Comparison of ENCODE assay signal across 19 mouse cellular contexts in the genomic region with DNA sequence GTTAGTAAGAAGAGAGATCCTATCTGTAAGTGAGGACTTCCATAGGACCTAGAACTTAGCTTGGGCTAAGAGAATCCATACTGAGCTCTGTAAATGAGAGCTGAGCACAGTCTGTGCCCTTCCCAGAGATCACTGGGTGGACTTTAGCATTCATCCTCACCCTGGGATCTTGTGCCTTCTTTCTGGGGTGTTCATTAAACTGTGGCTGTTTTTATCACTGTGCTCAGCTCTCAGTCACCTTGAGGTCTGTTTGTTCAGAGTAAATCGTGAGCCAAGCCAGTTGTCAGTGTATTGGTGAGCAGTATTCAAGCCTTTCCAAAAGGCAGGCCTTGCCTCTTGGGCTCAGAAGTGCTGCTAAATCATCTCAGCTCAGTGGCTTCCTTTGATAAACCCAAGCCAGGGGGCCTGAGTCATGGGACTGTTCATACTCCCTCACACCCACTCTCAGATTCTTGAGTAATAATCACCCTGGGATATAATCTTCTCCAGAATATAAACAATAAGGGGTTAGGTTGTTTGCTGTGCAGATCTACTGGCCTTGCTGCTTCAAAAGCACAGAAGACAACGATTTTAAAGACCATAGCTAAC. TPM values are rescaled to one million over a fixed set of nuclear protein-coding genes. Genes with fewer than 3 reads are reported as not detected.
A peak's percentile ranks its signal among the peaks of the same experiment; 100 is the strongest.
DNase-seq lines count a peak whose midpoint lies in the region; ATAC-seq lines count a peak whose summit lies in the region.
"Had no signal": no experiment of that assay in that cellular context is flagged by ENCODE, and none has a peak within 500 bp of the region (broad histone marks: within the 10 kb centered on the region; RNA-seq: fewer than 3 reads in every experiment).

No protein-coding gene starts in this region.

- peak overlapping the region; percentile 3; the same call in 1 of the 2 replicates for H3K27ac ChIP-seq in liver, embryonic 11.5 days (ENCODE audit: low read depth, low read length)
- H3K27ac ChIP-seq: embryonic facial prominence, embryonic 15.5 days; forebrain, embryonic 12.5 days; hindbrain, embryonic 12.5 days had no signal

- no peak for ATAC-seq in liver, embryonic 11.5 days (replicated peaks; ENCODE audit: low FRiP score)
- ATAC-seq: midbrain, embryonic 16.5 days had no signal

- no peak overlapping the region for H3K4me3 ChIP-seq in liver, embryonic 11.5 days (ENCODE audit: low read depth, low read length)
- H3K4me3 ChIP-seq: embryonic facial prominence, embryonic 15.5 days; forebrain, embryonic 12.5 days; hindbrain, embryonic 12.5 days had no signal

- DNase-seq in adrenal gland, postnatal 36 days = peak; percentile 24 to 26
- DNase-seq in adrenal gland, adult 8-10 months = no peak
- peak; percentile 53 for DNase-seq in ovary, adult 18-20 months (ENCODE audit: low spot score)
- no peak for DNase-seq in ovary, postnatal 14 days (ENCODE audit: low spot score)
- no peak for DNase-seq in liver, embryonic 11.5 days (ENCODE audit: low spot score)
- DNase-seq in cerebellum, postnatal 4 days (ENCODE audit: low spot score in 2 of 2) = no peak
- DNase-seq in thymus, postnatal 14 days = no peak
- DNase-seq in lung, postnatal 25 days (ENCODE audit: low spot score) = no peak
- DNase-seq: cerebellum, adult 8-10 months; layer of hippocampus, postnatal 36 days; left cerebral cortex, postnatal 4 days; lung, embryonic 14.5 days; right cerebral cortex, postnatal 25 days; thymus, adult 2 months had no signal

- WGBS in liver, embryonic 11.5 days = 75% methylated on average over 2 of the region's 2 CpGs

- no peak overlapping the region for H3K4me2 ChIP-seq in liver, embryonic 11.5 days
- H3K4me2 ChIP-seq: embryonic facial prominence, embryonic 15.5 days; forebrain, embryonic 12.5 days; hindbrain, embryonic 12.5 days; lung, embryonic 14.5 days had no signal

- peaks cover 19% of the 10 kb centered on the region for H3K4me1 ChIP-seq in liver, embryonic 11.5 days (replicated peaks; ENCODE audit: control insufficient read depth, insufficient read depth, low read length)
- H3K4me1 ChIP-seq: embryonic facial prominence, embryonic 15.5 days; forebrain, embryonic 12.5 days; hindbrain, embryonic 12.5 days had no signal

- no peaks in the 10 kb centered on the region for H3K9me3 ChIP-seq in liver, embryonic 11.5 days (ENCODE audit: control insufficient read depth, low read length)
- H3K9me3 ChIP-seq: embryonic facial prominence, embryonic 15.5 days; forebrain, embryonic 12.5 days; hindbrain, embryonic 12.5 days had no signal

- no peaks in the 10 kb centered on the region for H3K27me3 ChIP-seq in liver, embryonic 11.5 days (replicated peaks; ENCODE audit: control insufficient read depth, insufficient read depth, low read length)
- H3K27me3 ChIP-seq: embryonic facial prominence, embryonic 15.5 days; forebrain, embryonic 12.5 days; hindbrain, embryonic 12.5 days had no signal

- H3K9ac ChIP-seq in liver, embryonic 11.5 days (ENCODE audit: low read depth, low read length) = no peak overlapping the region
- H3K9ac ChIP-seq: embryonic facial prominence, embryonic 15.5 days; forebrain, embryonic 12.5 days; hindbrain, embryonic 12.5 days; lung, embryonic 14.5 days had no signal

- no peaks in the 10 kb centered on the region for H3K36me3 ChIP-seq in liver, embryonic 11.5 days (ENCODE audit: control insufficient read depth, insufficient read depth, low read length)
- H3K36me3 ChIP-seq: embryonic facial prominence, embryonic 15.5 days; forebrain, embryonic 12.5 days; hindbrain, embryonic 12.5 days had no signal

RNA-seq across cellular contexts. Expression of gene Lyve1, which starts 18.8 kb away (rescaled TPM):
- total RNA-seq in adrenal gland, postnatal 36 days (2021) = 10 to 100 TPM in 1 of 2 experiments, 1 to 10 TPM in 1; 7.2 to 15.7 TPM
- 10 to 100 TPM in 1 of 4 experiments, 1 to 10 TPM in 3; 1.9 to 12.4 (median 7.3) TPM for total RNA-seq in adrenal gland, adult 8-10 months (2022)
- 25.7 and 26.9 TPM in 2 replicates for polyA plus RNA-seq in liver, embryonic 11.5 days (2014; fragmentation: Nextera tagmentation; extraction: Ambion mirVana)
- total RNA-seq: granulocyte monocyte progenitor cell, adult 5-6 weeks had no signal

RNA-seq across cellular contexts. Expression of gene Rnf141, which starts 37.6 kb away (rescaled TPM):
- total RNA-seq in adrenal gland, postnatal 36 days (2021) = 10 to 100 TPM; 46.8 to 76.2 TPM
- total RNA-seq in adrenal gland, adult 8-10 months (2022) = 10 to 100 TPM; 62.0 to 88.2 (median 80.4) TPM
- polyA plus RNA-seq in liver, embryonic 11.5 days (2014; fragmentation: Nextera tagmentation; extraction: Ambion mirVana) = 35.0 and 41.0 TPM in 2 replicates

Comparison
In these comparisons a context has a peak if more than half of its experiments do, and no peak if none do; other contexts are left out.
1. DNase-seq: peak in adrenal gland, postnatal 36 days (2 of 2) and ovary, adult 18-20 months (single experiment); none in adrenal gland, adult 8-10 months (single experiment), ovary, postnatal 14 days (single experiment), liver, embryonic 11.5 days (single experiment), cerebellum, postnatal 4 days (0 of 2), thymus, postnatal 14 days (single experiment) and lung, postnatal 25 days (single experiment).